Mouse (Mus musculus) liver, adult 2 months (tissue): ENCODE data around the gene Cd24a. TPM values are rescaled to one million over a fixed set of nuclear protein-coding genes. Genes with fewer than 3 reads are reported as not detected.

Source experiments
- DNase-seq: peaks from one replicate; pipeline ENCODE4 v3.0.0-alpha.2; 2011; ENCODE audit warnings: low read depth, low spot score; ENCODE audit errors: extremely low read depth
- H3K27ac ChIP-seq: fragments of 200-500 bp; replicated peaks from 2 replicates; pipeline ENCODE4 v1.5.1; 2012; ENCODE audit warnings: low read depth, mild to moderate bottlenecking, control low read depth, inconsistent platforms, low read length; ENCODE audit not compliant: insufficient read depth
- H3K27me3 ChIP-seq: fragments of 200-500 bp; 2 replicates; pipeline ENCODE4 v1.6.1; 2012; ENCODE audit warnings: mild to moderate bottlenecking, moderate library complexity, low read length, inconsistent platforms; ENCODE audit not compliant: control insufficient read depth, insufficient read depth
- H3K36me3 ChIP-seq: fragments of 200-500 bp; 2 replicates; pipeline ENCODE4 v1.6.1; 2012; ENCODE audit warnings: low read length, inconsistent platforms; ENCODE audit not compliant: control insufficient read depth, insufficient read depth
- H3K4me1 ChIP-seq: fragments of 200-500 bp; 2 replicates; pipeline ENCODE4 v1.6.1; 2011; ENCODE audit warnings: low read length; ENCODE audit not compliant: control insufficient read depth, insufficient read depth
- H3K4me3 ChIP-seq: fragments of 200-500 bp; 2 replicates; pipeline ENCODE4 v1.5.1; 2011; ENCODE audit warnings: low read depth, mild to moderate bottlenecking, control low read depth, low read length, moderate library complexity; ENCODE audit not compliant: insufficient read depth
- H3K79me2 ChIP-seq: fragments of 200-500 bp; 2 replicates; pipeline ENCODE4 v1.6.1; 2012; ENCODE audit warnings: inconsistent platforms, mild to moderate bottlenecking, low read length, moderate library complexity; ENCODE audit not compliant: control insufficient read depth, insufficient read depth
- H3K9ac ChIP-seq: fragments of 200-500 bp; 2 replicates; pipeline ENCODE4 v1.6.1; 2012; ENCODE audit warnings: low read depth, mild to moderate bottlenecking, control low read depth, inconsistent platforms, low read length
- CTCF ChIP-seq: fragments of 200-500 bp; IDR thresholded peaks from 2 replicates; pipeline ENCODE4 v1.5.1; 2011; ENCODE audit warnings: low read depth, low read length, control low read depth
- POLR2A ChIP-seq: fragments of 200-500 bp; IDR thresholded peaks from 2 replicates; pipeline ENCODE4 v1.6.1; 2011; ENCODE audit warnings: low read length, control low read depth; ENCODE audit not compliant: insufficient read depth; ENCODE audit errors: extremely low read depth
- WGBS: fragments of 180-500 bp; shearing (Covaris S2); methylation state at CpG from one replicate; pipeline ENCODE4 v1.1.7; 2018; 5-methylcytosine and 5-hydroxymethylcytosine counted together
- polyA plus RNA-seq: library from polyadenylated mRNA; depleted of rRNA; stranded (reverse); fragments of >200 nt; gene quantifications from 2 replicates; pipeline ENCODE4 v1.2.3, GENCODE M21; 2012; rRNA removed
- total RNA-seq: library from RNA; depleted of rRNA; stranded (reverse); fragments of >200 nt; gene quantifications from 2 replicates; pipeline ENCODE4 v1.2.3, GENCODE M21; 2014; rRNA removed

Cd24a gene
- total RNA-seq, result 5.7 and 7.4 TPM in 2 replicates
- 1.5 and 1.7 TPM in 2 replicates for polyA plus RNA-seq

GRCm38 (mm10) chr10:43577997-43578331 is at the start of gene Cd24a:
TSS of gene Cd24a (plus strand) at chr10:43578284.
- H3K79me2 ChIP-seq, result no peaks in the 10 kb centered on the region
- peaks cover 22% of the 10 kb centered on the region; the same call in 1 of the 2 replicates for H3K27me3 ChIP-seq
- TF ChIP-seq CTCF (no peak), POLR2A (no peak)
- H3K4me1 ChIP-seq, result no peaks in the 10 kb centered on the region
- H3K9ac ChIP-seq, result no peak within 1 kb of the TSS
- no peak within 1 kb of the TSS for H3K27ac ChIP-seq
- H3K36me3 ChIP-seq, result no peaks in the 10 kb centered on the region
- H3K4me3 ChIP-seq, result peak within 1 kb of the TSS; percentile 60
- 4% methylated on average over 6 of the region's 6 CpGs for WGBS
- DNase-seq, result no peak

- H3K79me2 ChIP-seq, result no peaks in the 10 kb centered on the region; the same call in 1 of the 2 replicates
- TF ChIP-seq POLR2A (no peak), CTCF (no peak)
- no peak overlapping the region for H3K27ac ChIP-seq
- peak; percentile 68 for DNase-seq
- H3K4me1 ChIP-seq, result peaks cover 13% of the 10 kb centered on the region
- no peak overlapping the region for H3K9ac ChIP-seq
- no peaks in the 10 kb centered on the region for H3K27me3 ChIP-seq
- peaks cover 6% of the 10 kb centered on the region; the same call in 1 of the 2 replicates for H3K36me3 ChIP-seq
- H3K4me3 ChIP-seq, result no peak overlapping the region
- 11% methylated on average over 1 of the region's 1 CpGs for WGBS
Measured at GRCm38 (mm10) chr10:43534382-43534781, 43.7 kb upstream of the Cd24a start.

GRCm38 (mm10) chr10:43537652-43538051 is 40.4 kb upstream of the Cd24a start:
- DNase-seq, result peak; percentile 85
- H3K27ac ChIP-seq, result peak overlapping the region; percentile 7; the same call in 1 of the 2 replicates
- no peak overlapping the region for H3K4me3 ChIP-seq
- H3K79me2 ChIP-seq, result peaks cover 4% of the 10 kb centered on the region; the same call in 1 of the 2 replicates
- 0 out of 2 replicates have a peak overlapping the region, but pooled peaks have one; percentile 3 for H3K9ac ChIP-seq
- peaks cover 18% of the 10 kb centered on the region for H3K4me1 ChIP-seq
- no peaks in the 10 kb centered on the region for H3K27me3 ChIP-seq
- no peaks in the 10 kb centered on the region for H3K36me3 ChIP-seq
- TF ChIP-seq CTCF (no peak), POLR2A (no peak)
- WGBS, result 55% methylated on average over 7 of the region's 7 CpGs

- H3K36me3 ChIP-seq, result no peaks in the 10 kb centered on the region
- no peak overlapping the region for H3K4me3 ChIP-seq
- H3K4me1 ChIP-seq, result peaks cover 18% of the 10 kb centered on the region
- no peak overlapping the region for H3K9ac ChIP-seq
- H3K79me2 ChIP-seq, result peaks cover 4% of the 10 kb centered on the region; the same call in 1 of the 2 replicates
- WGBS, result 29% methylated on average over 5 of the region's 5 CpGs
- DNase-seq, result peak; percentile 65
- no peaks in the 10 kb centered on the region for H3K27me3 ChIP-seq
- peak overlapping the region; percentile 7 for H3K27ac ChIP-seq
- TF ChIP-seq CTCF, result no peak
- TF ChIP-seq POLR2A, result no peak
Measured at GRCm38 (mm10) chr10:43538831-43539230, 39.3 kb upstream of the Cd24a start.

- H3K27ac ChIP-seq, result peak overlapping the region; percentile 88
- DNase-seq, result peak; percentile 29
- H3K79me2 ChIP-seq, result peaks cover 4% of the 10 kb centered on the region; the same call in 1 of the 2 replicates
- H3K36me3 ChIP-seq, result no peaks in the 10 kb centered on the region
- peak overlapping the region; percentile 86 for H3K9ac ChIP-seq
- peaks cover 18% of the 10 kb centered on the region for H3K4me1 ChIP-seq
- 9% methylated on average over 12 of the region's 12 CpGs for WGBS
- H3K4me3 ChIP-seq, result peak overlapping the region; percentile 76
- H3K27me3 ChIP-seq, result no peaks in the 10 kb centered on the region
- TF ChIP-seq CTCF, result no peak
- no peak for TF ChIP-seq POLR2A
Measured at GRCm38 (mm10) chr10:43539746-43540310, 38.3 kb upstream of the Cd24a start.
